Mouse (Mus musculus): Measurements from ENCODE around the gene Gm2030. TPM values are rescaled to one million over a fixed set of nuclear protein-coding genes. Genes with fewer than 3 reads are reported as not detected.
"Not testable (repeated sequence)": the region's sequence is repeated elsewhere in the genome, so short reads cannot be mapped to it uniquely, and the experiment has no call there.

Gm2030 gene
- polyA plus RNA-seq (2015; fragmentation: Nextera tagmentation; extraction: Ambion mirVana): not detected in 2 replicates

GRCm38 (mm10) chrX:26309944-26310343 lies at the start of gene Gm2030:
TSS of gene Gm2030 (minus strand) at chrX:26310044.
- ATAC-seq: not testable (repeated sequence)

More at GRCm38 (mm10) chrX:26309944-26310343, at the start of gene Gm2030:
- H3K4me3 ChIP-seq (replicated peaks); H3K36me3 ChIP-seq; H3K9ac ChIP-seq (replicated peaks); H3K9me3 ChIP-seq; H3K4me1 ChIP-seq (replicated peaks); H3K4me2 ChIP-seq (replicated peaks); H3K27ac ChIP-seq; H3K27me3 ChIP-seq: not testable (repeated sequence)
- 73% methylated on average over 3 of the region's 4 CpGs for WGBS

Other genes with a start within 250 kb of the Gm2030 start
- not detected in 2 replicates for gene Gm2012, start 78.7 kb downstream of the Gm2030 start, polyA plus RNA-seq (2015; fragmentation: Nextera tagmentation; extraction: Ambion mirVana)
- gene Slx, start 235.5 kb upstream of the Gm2030 start, polyA plus RNA-seq (2015; fragmentation: Nextera tagmentation; extraction: Ambion mirVana): not detected in 2 replicates